Mouse (Mus musculus) liver, postnatal 0 days (tissue): ENCODE data around the gene Catsper3. TPM values are rescaled to one million over a fixed set of nuclear protein-coding genes. Genes with fewer than 3 reads are reported as not detected.

Source experiments
- ATAC-seq: fragments of 200-750 bp; cut with Nextera tagmentation; 2 replicates; pipeline ENCODE4 v1.8.0; 2017; ENCODE audit warnings: mild to moderate bottlenecking, moderate library complexity
- DNase-seq: peaks from one replicate; pipeline ENCODE4 v3.0.0-alpha.2; 2016
- H3K27ac ChIP-seq: fragments of 300-500 bp; sonication (generic); 2 replicates; pipeline ENCODE4 v1.5.1; 2014; ENCODE audit warnings: antibody characterized with exemption, moderate library complexity, mild to moderate bottlenecking, low read depth
- H3K27me3 ChIP-seq: fragments of 300-500 bp; sonication (generic); 2 replicates; pipeline ENCODE4 v1.6.1; 2014; ENCODE audit warnings: low read length, control low read depth, mixed read lengths; ENCODE audit not compliant: insufficient read depth
- H3K36me3 ChIP-seq: fragments of 300-500 bp; sonication (generic); replicated peaks from 2 replicates; pipeline ENCODE4 v1.6.1; 2014; ENCODE audit warnings: mild to moderate bottlenecking, control low read depth, low read length, moderate library complexity, mixed read lengths; ENCODE audit not compliant: insufficient read depth
- H3K4me1 ChIP-seq: fragments of 300-500 bp; sonication (generic); 2 replicates; pipeline ENCODE4 v1.6.1; 2014; ENCODE audit warnings: antibody characterized with exemption, mild to moderate bottlenecking, control low read depth; ENCODE audit not compliant: insufficient read depth
- H3K4me2 ChIP-seq: fragments of 300-500 bp; sonication (generic); 2 replicates; pipeline ENCODE4 v1.6.1; 2014; ENCODE audit warnings: low read depth, mild to moderate bottlenecking, low read length, moderate library complexity, mixed read lengths
- H3K4me3 ChIP-seq: fragments of 300-500 bp; sonication (generic); 2 replicates; pipeline ENCODE4 v1.5.1; 2014; ENCODE audit warnings: low read depth, low read length
- H3K9ac ChIP-seq: fragments of 300-500 bp; sonication (generic); replicated peaks from 2 replicates; pipeline ENCODE4 v1.6.1; 2014; ENCODE audit warnings: mild to moderate bottlenecking, moderate library complexity
- H3K9me3 ChIP-seq: fragments of 300-500 bp; sonication (generic); 2 replicates; pipeline ENCODE4 v1.6.1; 2016; ENCODE audit warnings: mild to moderate bottlenecking, control low read depth, low read length, mixed read lengths
- CTCF ChIP-seq: sonication (generic); IDR thresholded peaks from 2 replicates; pipeline ENCODE4 v1.5.1; 2016; ENCODE audit warnings: antibody characterized with exemption, low read depth
- EP300 ChIP-seq: IDR thresholded peaks from 2 replicates; pipeline ENCODE4 v1.6.1; 2016; ENCODE audit warnings: antibody characterized with exemption, low read depth, mild to moderate bottlenecking
- WGBS: fragments of 180-500 bp; shearing (Covaris S2); extraction: QIAGEN DNeasy Blood & Tissue Kit; methylation state at CpG from one replicate; pipeline ENCODE4 v1.1.7; 2014; ENCODE audit not compliant: insufficient replicate concordance; 5-methylcytosine and 5-hydroxymethylcytosine counted together
- polyA plus RNA-seq: library from polyadenylated mRNA; unstranded; fragments of >200 nt; fragmentation: Nextera tagmentation; extraction: Ambion mirVana; gene quantifications from 2 replicates; pipeline ENCODE4 v1.2.1, GENCODE M21; 2015

Catsper3 gene
- polyA plus RNA-seq, 1 experiment from 2014 or later: 0.13 TPM

DNA sequence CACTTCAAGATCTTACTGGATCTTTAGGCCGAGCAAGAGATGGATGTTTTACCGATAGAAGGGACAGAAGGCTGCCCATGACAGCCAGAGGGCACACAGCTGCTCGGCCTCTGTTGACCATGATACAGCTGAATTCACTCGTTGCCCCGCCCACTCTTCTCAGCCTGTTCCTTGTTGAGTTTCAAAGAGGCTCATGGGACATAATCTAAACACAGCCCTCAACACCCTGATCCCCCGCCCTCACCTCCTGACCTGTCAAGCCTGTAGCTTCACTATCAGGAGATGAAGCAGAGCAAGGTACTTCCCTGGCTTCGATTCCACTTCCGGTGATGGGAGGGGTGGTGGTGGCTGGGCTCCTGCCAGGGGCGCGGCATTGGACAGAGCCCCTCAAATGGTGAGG lies 63.4 kb downstream of the Catsper3 start:
- Histone ChIP-seq H3K36me3 (no peaks in the 10 kb centered on the region), H3K9ac (no peak overlapping the region), H3K27ac (no peak overlapping the region), H3K9me3 (peaks cover 6% of the 10 kb centered on the region), H3K4me2 (no peak overlapping the region; the same call in 1 of the 2 replicates), H3K4me1 (no peaks in the 10 kb centered on the region), H3K27me3 (peaks cover 47% of the 10 kb centered on the region), H3K4me3 (no peak overlapping the region)
- WGBS: 15% methylated on average over 10 of the region's 10 CpGs
- TF ChIP-seq EP300: no peak
- no peak for TF ChIP-seq CTCF
- ATAC-seq: no peak
- peak; percentile 18 for DNase-seq

DNA sequence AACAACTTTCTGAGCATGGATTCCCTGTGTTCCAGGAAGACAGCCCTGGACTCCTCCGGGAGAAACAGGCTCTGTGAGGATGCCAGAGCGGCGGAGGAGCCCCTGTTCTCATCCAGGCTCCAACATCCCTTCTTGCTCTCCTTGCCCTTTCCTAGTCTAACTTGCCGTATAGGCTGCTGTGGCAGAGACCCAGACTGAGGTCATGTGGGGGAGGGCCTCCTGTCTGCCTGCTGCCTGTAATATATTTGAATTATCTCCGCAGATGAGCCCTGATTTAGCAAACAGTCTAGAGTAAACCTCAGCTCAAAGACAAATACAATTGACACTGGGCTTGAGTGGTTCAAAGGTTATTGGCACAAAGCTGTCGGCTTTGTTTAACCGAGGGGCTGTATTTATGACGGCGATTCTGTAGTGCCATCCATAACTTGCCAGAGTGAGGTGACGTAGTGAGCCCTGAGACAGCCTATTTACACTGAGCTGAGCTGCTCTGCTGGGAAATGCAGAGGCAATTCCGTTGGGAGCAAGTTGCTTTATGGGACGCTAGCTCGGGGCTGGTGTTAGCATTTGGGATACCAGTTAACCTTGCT lies 64.3 kb downstream of the Catsper3 start:
- Histone ChIP-seq H3K4me2 (peak overlapping the region; percentile 42), H3K36me3 (no peaks in the 10 kb centered on the region), H3K4me3 (no peak overlapping the region), H3K27ac (no peak overlapping the region), H3K4me1 (no peaks in the 10 kb centered on the region), H3K27me3 (peaks cover 49% of the 10 kb centered on the region), H3K9ac (no peak overlapping the region), H3K9me3 (peaks cover 3% of the 10 kb centered on the region)
- TF ChIP-seq EP300: no peak
- no peak for TF ChIP-seq CTCF
- 36% methylated on average over 13 of the region's 13 CpGs for WGBS
- DNase-seq (peak; percentile 20), ATAC-seq (peak; percentile 82)

DNA sequence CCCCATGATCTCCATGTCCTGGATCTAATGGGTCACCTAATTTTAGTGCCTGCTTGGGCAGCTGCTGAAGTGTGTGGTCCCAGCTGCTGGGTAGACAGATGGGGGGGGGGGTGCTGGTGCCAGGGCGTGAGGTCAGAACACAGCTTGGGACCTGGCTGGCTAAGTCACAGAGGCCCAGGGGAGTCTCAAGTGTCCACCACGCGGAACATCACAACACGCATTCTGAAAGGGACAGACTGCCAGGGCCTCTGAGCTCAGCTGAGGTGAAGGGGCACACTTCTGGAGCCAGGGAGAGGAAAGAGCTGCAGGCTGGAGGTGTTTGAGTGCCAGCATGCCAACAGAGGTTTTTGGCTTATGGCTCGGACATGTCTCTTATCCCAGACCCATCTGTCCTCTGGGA lies 66.4 kb downstream of the Catsper3 start:
- no peak overlapping the region for H3K27ac ChIP-seq

DNA sequence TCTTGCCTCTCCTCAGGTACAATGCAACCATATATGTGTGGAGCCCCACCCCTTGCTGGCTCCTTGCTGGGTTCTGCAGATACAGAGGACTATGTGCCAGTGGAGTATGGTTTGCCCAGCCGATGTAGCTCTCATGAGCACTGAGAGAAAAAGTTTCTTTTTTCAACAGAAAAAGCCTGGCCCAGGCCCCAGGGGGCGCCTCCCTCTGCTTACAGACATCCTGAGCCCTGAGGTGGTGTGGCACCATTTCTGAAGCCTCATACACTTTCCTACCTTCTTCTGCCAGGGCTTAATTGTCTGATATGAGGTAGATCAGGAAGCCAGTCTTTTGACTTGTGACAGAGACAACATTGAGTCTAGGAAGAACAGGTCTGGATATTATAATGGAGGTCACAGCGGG lies 67.8 kb downstream of the Catsper3 start:
- no peak for DNase-seq
- Histone ChIP-seq H3K36me3 (no peaks in the 10 kb centered on the region), H3K4me3 (no peak overlapping the region), H3K9me3 (no peaks in the 10 kb centered on the region), H3K27me3 (peaks cover 32% of the 10 kb centered on the region), H3K27ac (no peak overlapping the region), H3K9ac (no peak overlapping the region), H3K4me1 (no peaks in the 10 kb centered on the region), H3K4me2 (no peak overlapping the region)
- WGBS: 65% methylated on average over 3 of the region's 3 CpGs
- 0 out of 2 replicates have a peak, but pooled peaks have one; percentile 13 for TF ChIP-seq CTCF
- TF ChIP-seq EP300: no peak
- no peak for ATAC-seq

More for the DNA sequence above, 66.4 kb downstream of the Catsper3 start:
- H3K27me3 ChIP-seq: peaks cover 46% of the 10 kb centered on the region
- no peak overlapping the region for H3K4me3 ChIP-seq
- WGBS: 73% methylated on average over 5 of the region's 5 CpGs
- H3K36me3 ChIP-seq: no peaks in the 10 kb centered on the region
- no peaks in the 10 kb centered on the region for H3K9me3 ChIP-seq
- no peak for DNase-seq
- no peaks in the 10 kb centered on the region for H3K4me1 ChIP-seq
- H3K9ac ChIP-seq: no peak overlapping the region
- no peak for ATAC-seq
- no peak for TF ChIP-seq EP300
- no peak for TF ChIP-seq CTCF
- H3K4me2 ChIP-seq: no peak overlapping the region

DNA sequence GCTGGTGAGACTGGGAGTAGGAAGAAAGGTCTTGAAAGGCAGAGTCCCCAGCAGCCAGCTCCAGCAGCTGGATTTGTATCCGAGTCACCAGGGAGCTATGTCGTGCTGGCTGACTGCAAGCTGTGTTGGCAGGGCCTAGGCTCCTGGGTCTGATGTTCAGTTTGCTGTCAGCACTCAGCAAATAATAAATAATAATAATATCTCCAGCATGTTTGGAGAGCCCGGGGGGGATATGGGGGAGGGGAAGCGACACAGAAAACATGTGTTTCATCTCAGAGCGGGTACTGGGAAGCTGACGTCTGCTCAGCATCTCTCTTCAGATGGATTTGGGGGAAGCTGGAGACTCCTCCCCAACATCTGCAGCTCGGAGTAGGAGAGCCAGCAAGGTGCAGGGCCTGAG lies 71.4 kb downstream of the Catsper3 start:
- Histone ChIP-seq H3K27ac (no peak overlapping the region), H3K9me3 (no peaks in the 10 kb centered on the region), H3K36me3 (no peaks in the 10 kb centered on the region), H3K4me3 (no peak overlapping the region), H3K27me3 (peaks cover 15% of the 10 kb centered on the region), H3K9ac (no peak overlapping the region), H3K4me1 (no peaks in the 10 kb centered on the region), H3K4me2 (no peak overlapping the region)
- TF ChIP-seq EP300 (no peak), CTCF (no peak)
- no peak for ATAC-seq
- 81% methylated on average over 7 of the region's 7 CpGs for WGBS
- DNase-seq: no peak

DNA sequence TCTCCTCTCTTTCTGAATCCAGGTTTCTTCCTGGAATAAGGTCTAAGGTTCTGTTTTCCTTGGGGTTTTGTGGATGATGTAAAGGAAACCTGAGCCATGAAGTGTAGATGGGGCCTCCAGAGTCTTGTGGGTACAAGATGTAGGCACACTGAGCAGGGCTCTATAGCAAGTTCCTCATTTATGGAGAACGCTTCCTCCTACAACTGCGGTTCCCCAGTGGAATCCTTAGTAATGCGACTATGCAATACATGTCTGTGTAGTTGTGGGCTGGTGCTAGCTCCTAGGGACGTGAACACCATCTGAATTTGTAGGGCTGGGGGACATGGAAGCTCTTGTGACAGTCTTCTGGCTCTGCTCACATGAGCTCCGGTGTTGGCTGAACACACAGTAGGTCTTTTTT lies 74.1 kb downstream of the Catsper3 start:
- DNase-seq: no peak
- Histone ChIP-seq H3K36me3 (no peaks in the 10 kb centered on the region), H3K4me2 (no peak overlapping the region), H3K9me3 (no peaks in the 10 kb centered on the region), H3K27ac (no peak overlapping the region), H3K9ac (no peak overlapping the region), H3K27me3 (peaks cover 14% of the 10 kb centered on the region), H3K4me1 (no peaks in the 10 kb centered on the region), H3K4me3 (no peak overlapping the region)
- ATAC-seq: no peak
- 40% methylated on average over 5 of the region's 5 CpGs for WGBS
- no peak for TF ChIP-seq CTCF
- TF ChIP-seq EP300: no peak

Other genes starting within 250 kb of the Catsper3 start
- 17.0 and 17.2 TPM in 2 replicates for gene Ddx41, start 247.9 kb upstream of the Catsper3 start, polyA plus RNA-seq
- gene Fam193b, start 213.4 kb upstream of the Catsper3 start, polyA plus RNA-seq: 5.0 and 5.3 TPM in 2 replicates
- 45.1 and 46.6 TPM in 2 replicates for gene Tmed9, start 210.8 kb upstream of the Catsper3 start, polyA plus RNA-seq
- 5.4 and 6.4 TPM in 2 replicates for gene B4galt7, start 184.7 kb upstream of the Catsper3 start, polyA plus RNA-seq
- gene Caml, start 161.6 kb upstream of the Catsper3 start, polyA plus RNA-seq: 16.2 and 16.7 TPM in 2 replicates
- gene Ddx46, start 149.5 kb upstream of the Catsper3 start, polyA plus RNA-seq: 9.8 and 11.7 TPM in 2 replicates
- gene B230219D22Rik, start 91.4 kb upstream of the Catsper3 start, polyA plus RNA-seq: 8.6 and 9.0 TPM in 2 replicates
- gene Txndc15, start 69.9 kb upstream of the Catsper3 start, polyA plus RNA-seq: 42.3 and 44.9 TPM in 2 replicates
- gene Pcbd2, start 57.2 kb upstream of the Catsper3 start, polyA plus RNA-seq: 49.2 and 52.7 TPM in 2 replicates
- gene Pitx1, start 51.6 kb downstream of the Catsper3 start, polyA plus RNA-seq: not detected in 2 replicates